Mouse (Mus musculus) cerebellum, adult (tissue): ENCODE data around the gene Rbm31y.
"Not testable (repeated sequence)": the region's sequence is repeated elsewhere in the genome, so short reads cannot be mapped to it uniquely, and the experiment has no call there.

Experiments used
- ATAC-seq: cut with Nextera tagmentation; 2 replicates; pipeline ENCODE4 v1.9.2; 2017; ENCODE audit warnings: mild to moderate bottlenecking, moderate library complexity, mixed read lengths; ENCODE audit not compliant: insufficient number of reproducible peaks, low FRiP score, low TSS enrichment

Rbm31y gene

GRCm38 (mm10) chrY:17400461-17400860 is at the start of gene Rbm31y:
Gene Rbm31y (plus strand): TSS chrY:17400761.
- not testable (repeated sequence) for ATAC-seq
